Mouse (Mus musculus) G1E (cell line): Measurements from ENCODE around the gene Mapkapk2. TPM values are rescaled to one million over a fixed set of nuclear protein-coding genes. Genes with fewer than 3 reads are reported as not detected.

Experiments used
- ATAC-seq: 2 replicates; pipeline ENCODE4 v1.8.0; 2016; ENCODE audit warnings: mild to moderate bottlenecking; ENCODE audit not compliant: insufficient number of reproducible peaks, poor library complexity, low FRiP score, severe bottlenecking; ENCODE audit errors: extremely low read depth
- DNase-seq: peaks from one replicate; pipeline ENCODE4 v3.0.0; 2012; ENCODE audit warnings: low spot score
- H3K27me3 ChIP-seq: 2 replicates; pipeline ENCODE4 v1.6.1; 2012; ENCODE audit warnings: mild to moderate bottlenecking, low read length, inconsistent platforms; ENCODE audit not compliant: insufficient read depth
- H3K36me3 ChIP-seq: replicated peaks from 2 replicates; pipeline ENCODE3; 2012; ENCODE audit warnings: mild to moderate bottlenecking, inconsistent platforms
- H3K4me1 ChIP-seq: 2 replicates; pipeline ENCODE4 v1.6.1; 2012; ENCODE audit warnings: low read depth, low read length, inconsistent platforms, mixed read lengths; ENCODE audit not compliant: insufficient read depth
- H3K4me3 ChIP-seq: 2 replicates; pipeline ENCODE4 v1.5.1; 2012; ENCODE audit warnings: low read depth, mild to moderate bottlenecking, inconsistent platforms, low read length, moderate library complexity, mixed read lengths
- H3K9me3 ChIP-seq: replicated peaks from 2 replicates; pipeline ENCODE4 v1.6.1; 2012; ENCODE audit warnings: inconsistent platforms
- CTCF ChIP-seq: IDR thresholded peaks from 2 replicates; pipeline ENCODE4 v1.5.1; 2012; ENCODE audit warnings: low read depth, low read length, inconsistent platforms, mixed read lengths
- GATA1 ChIP-seq: IDR thresholded peaks from 2 replicates; pipeline ENCODE4 v1.6.1; 2012; ENCODE audit warnings: borderline replicate concordance, low read length, inconsistent platforms, mixed read lengths
- GATA2 ChIP-seq: IDR thresholded peaks from 2 replicates; pipeline ENCODE4 v1.6.1; 2012; ENCODE audit warnings: low read depth, low read length, inconsistent platforms, borderline replicate concordance
- POLR2AphosphoS5 ChIP-seq: IDR thresholded peaks from 2 replicates; pipeline ENCODE4 v1.6.1; 2012; ENCODE audit warnings: low read depth, low read length, inconsistent platforms; ENCODE audit not compliant: insufficient replicate concordance
- TAL1 ChIP-seq: conservative IDR thresholded peaks from 2 replicates; pipeline ENCODE4 v1.6.1; 2012; ENCODE audit warnings: low read depth, low read length, inconsistent platforms, mixed read lengths
- polyA plus RNA-seq: library from polyadenylated mRNA; stranded (reverse); fragments of >175 nt; gene quantifications from 2 replicates; pipeline ENCODE4 v1.2.3, GENCODE M21; 2012
- total RNA-seq, 2 experiments: library from RNA; stranded (forward) in 1 of 2; stranded (reverse) in 1 of 2; fragments of 200-1000 nt in 1 of 2; fragments of >200 nt in 1 of 2; fragmentation: Nextera tagmentation in 1 of 2; gene quantifications; 2 replicates each; pipeline ENCODE4 v1.2.3; 2014 to 2017

Mapkapk2 gene
- total and polyA plus RNA-seq, 3 experiments = 53.1 to 93.4 (median 64.3) TPM

DNA sequence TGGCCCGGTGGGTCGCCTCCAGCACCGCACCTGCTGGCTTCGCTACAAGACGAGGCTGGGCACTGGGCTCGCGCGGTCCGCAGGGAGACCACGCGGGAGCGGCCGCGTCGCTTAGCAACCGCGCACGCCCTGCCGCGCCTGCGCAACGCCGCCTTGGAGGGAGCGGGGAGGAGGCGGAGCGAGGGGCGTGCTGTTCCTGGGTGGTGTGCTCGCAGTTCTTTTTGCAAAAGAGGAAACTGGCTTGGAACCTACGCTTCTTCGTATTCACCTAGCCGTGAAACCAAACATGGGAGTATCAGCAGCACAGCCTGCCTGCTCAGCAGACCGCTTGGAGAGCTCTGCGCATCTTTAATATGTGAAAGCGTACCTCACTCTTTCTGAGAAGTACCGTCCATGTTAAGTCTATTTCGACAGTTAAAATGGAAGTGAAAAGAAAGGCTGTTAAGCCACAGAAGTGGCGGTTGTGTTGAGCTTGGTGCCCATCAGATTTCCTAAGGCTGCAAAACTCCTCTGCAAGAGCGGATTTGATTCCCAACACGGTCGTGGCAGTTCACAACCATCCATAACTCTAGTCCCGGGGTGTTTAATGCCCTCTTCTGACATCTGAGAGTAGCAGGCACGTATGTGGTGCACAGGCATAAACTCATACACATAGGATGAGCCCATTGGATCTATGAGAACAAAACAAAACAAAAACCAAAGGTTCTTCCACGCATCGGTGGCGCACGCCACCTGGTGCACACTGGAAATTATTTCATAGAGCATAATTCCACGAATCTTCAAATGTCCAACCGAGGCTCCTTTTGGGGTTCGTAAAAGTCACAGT, 40.8 kb upstream of the Mapkapk2 start, which contains the start of gene Dyrk3:
Gene Dyrk3 (minus strand): TSS at position 150 of the 826 bp plus-strand sequence.
- peaks cover 24% of the 10 kb centered on the region for H3K36me3 ChIP-seq
- no peak for TF ChIP-seq TAL1
- TF ChIP-seq GATA1 = no peak
- no peak for TF ChIP-seq GATA2
- TF ChIP-seq CTCF = no peak
- no peak for TF ChIP-seq POLR2AphosphoS5
- peak; percentile 95 for DNase-seq
- H3K4me1 ChIP-seq = peaks cover 78% of the 10 kb centered on the region
- H3K27me3 ChIP-seq = no peaks in the 10 kb centered on the region
- peak within 1 kb of the TSS; percentile 84 for H3K4me3 ChIP-seq
- no peaks in the 10 kb centered on the region for H3K9me3 ChIP-seq
- ATAC-seq = peak; percentile 64

DNA sequence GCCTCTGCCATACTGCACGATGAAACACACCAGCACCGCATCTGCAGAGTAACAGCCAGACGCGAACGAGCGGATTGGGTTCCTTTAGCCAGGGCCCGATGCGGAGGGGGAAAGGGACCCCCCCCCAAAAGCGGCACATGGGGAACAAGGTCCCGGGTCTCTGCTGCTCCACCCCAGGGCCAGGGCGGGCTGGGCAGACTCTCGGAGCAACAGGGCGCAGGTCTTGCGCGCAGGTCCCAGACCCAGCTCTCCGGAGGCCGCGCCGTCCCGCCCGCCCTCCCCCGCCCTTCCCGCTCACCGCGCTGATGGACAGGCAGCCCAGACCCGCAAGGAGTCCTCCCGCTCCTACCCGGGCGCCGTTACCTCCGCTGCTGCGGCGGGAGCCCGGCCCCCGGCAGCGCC, 40.1 kb upstream of the Mapkapk2 start:
- Histone ChIP-seq H3K9me3 (no peaks in the 10 kb centered on the region), H3K27me3 (no peaks in the 10 kb centered on the region), H3K36me3 (peaks cover 31% of the 10 kb centered on the region), H3K4me3 (peak overlapping the region; percentile 84), H3K4me1 (peaks cover 79% of the 10 kb centered on the region)
- DNase-seq (peak; percentile 59), ATAC-seq (no peak)
- no peak for TF ChIP-seq GATA2
- no peak for TF ChIP-seq CTCF
- TF ChIP-seq GATA1 = no peak
- no peak for TF ChIP-seq POLR2AphosphoS5
- TF ChIP-seq TAL1 = no peak

GRCm38 (mm10) chr1:131137111-131137510, 39.5 kb upstream of the Mapkapk2 start:
- H3K4me3 ChIP-seq = peak overlapping the region; percentile 84
- H3K36me3 ChIP-seq = peaks cover 37% of the 10 kb centered on the region
- no peaks in the 10 kb centered on the region for H3K27me3 ChIP-seq
- H3K4me1 ChIP-seq = peaks cover 81% of the 10 kb centered on the region
- DNase-seq (no peak), ATAC-seq (no peak)
- TF ChIP-seq POLR2AphosphoS5 (no peak), CTCF (no peak), TAL1 (no peak), GATA1 (no peak), GATA2 (no peak)
- H3K9me3 ChIP-seq = no peaks in the 10 kb centered on the region

DNA sequence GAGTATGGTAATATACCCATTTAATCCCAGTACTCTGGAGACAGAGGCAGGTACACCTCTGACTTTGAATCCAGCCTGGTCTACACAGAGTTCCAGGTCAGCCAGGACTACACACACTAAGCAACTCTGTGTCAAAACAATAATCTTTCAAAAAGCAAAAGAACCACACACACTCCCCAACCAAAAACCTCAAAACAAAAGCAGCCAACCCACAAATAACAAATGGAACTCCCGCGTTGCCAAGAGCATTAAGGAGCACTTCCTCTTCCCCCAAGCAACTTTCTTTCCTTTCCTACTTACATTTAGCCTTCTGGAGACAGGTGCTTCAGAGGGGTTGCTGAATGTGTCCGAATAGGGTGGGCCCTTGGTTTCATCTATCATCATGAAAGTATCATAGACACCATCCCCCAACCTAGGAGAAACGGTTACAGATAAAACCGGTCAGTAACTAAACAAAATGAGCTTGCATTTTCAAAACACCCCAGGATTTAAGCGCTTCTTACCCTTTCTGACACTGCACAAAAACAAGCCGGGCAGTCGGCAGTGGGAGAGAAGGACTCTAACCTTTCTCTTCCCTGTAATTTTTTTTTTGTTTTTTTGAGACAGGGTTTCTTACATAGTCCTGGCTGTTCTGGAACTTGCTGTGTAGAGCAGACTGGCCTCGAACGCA, 38.5 kb upstream of the Mapkapk2 start:
- DNase-seq = no peak
- peak overlapping the region; percentile 84 for H3K4me3 ChIP-seq
- H3K36me3 ChIP-seq = peaks cover 45% of the 10 kb centered on the region
- ATAC-seq = no peak
- TF ChIP-seq GATA2 = no peak
- TF ChIP-seq CTCF = no peak
- no peak for TF ChIP-seq TAL1
- TF ChIP-seq POLR2AphosphoS5 = no peak
- no peak for TF ChIP-seq GATA1
- no peaks in the 10 kb centered on the region for H3K9me3 ChIP-seq
- no peaks in the 10 kb centered on the region for H3K27me3 ChIP-seq
- peaks cover 75% of the 10 kb centered on the region for H3K4me1 ChIP-seq

DNA sequence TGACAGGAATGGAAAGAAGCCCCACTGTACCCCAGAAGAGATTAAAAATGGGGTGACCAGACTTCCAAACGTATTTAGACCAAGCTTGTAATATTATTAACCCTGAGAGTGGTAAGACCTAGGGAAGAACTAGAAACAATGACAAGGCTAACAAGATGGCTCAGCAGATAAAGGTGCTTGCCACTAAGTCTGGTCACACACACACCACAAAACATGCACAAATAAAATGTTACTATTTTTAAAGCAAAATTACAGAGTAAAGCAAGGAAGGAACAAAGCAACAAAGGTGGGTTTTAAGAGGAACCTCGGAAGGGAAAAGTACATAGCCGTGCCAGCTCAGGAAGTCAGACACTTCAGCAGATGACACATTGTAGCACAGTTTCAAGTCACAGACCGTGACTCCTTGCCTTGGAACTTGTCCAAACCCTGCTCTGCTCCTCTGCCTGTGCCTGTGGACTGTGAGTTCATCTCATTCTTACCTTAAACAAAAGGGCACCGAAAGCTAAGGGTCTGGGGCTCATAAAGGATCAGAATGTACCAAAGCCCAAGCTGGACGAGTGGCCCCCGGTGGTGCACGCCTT, 37.4 kb upstream of the Mapkapk2 start:
- H3K27me3 ChIP-seq = no peaks in the 10 kb centered on the region
- TF ChIP-seq TAL1 = 0 out of 2 replicates have a peak, but pooled peaks have one; percentile 29
- TF ChIP-seq GATA2 = no peak
- no peak for ATAC-seq
- peaks cover 70% of the 10 kb centered on the region for H3K4me1 ChIP-seq
- no peak for DNase-seq
- peaks cover 8% of the 10 kb centered on the region for H3K9me3 ChIP-seq
- peak overlapping the region; percentile 84 for H3K4me3 ChIP-seq
- peaks cover 55% of the 10 kb centered on the region for H3K36me3 ChIP-seq

- ATAC-seq = no peak
- no peak for TF ChIP-seq CTCF
- TF ChIP-seq GATA1 = no peak
- no peak for TF ChIP-seq GATA2
- no peak for TF ChIP-seq TAL1
- no peak for TF ChIP-seq POLR2AphosphoS5
- Histone ChIP-seq H3K9me3 (peaks cover 16% of the 10 kb centered on the region), H3K27me3 (no peaks in the 10 kb centered on the region; the same call in 1 of the 2 replicates), H3K4me1 (peaks cover 69% of the 10 kb centered on the region), H3K36me3 (peaks cover 63% of the 10 kb centered on the region), H3K4me3 (no peak overlapping the region; the same call in 1 of the 2 replicates)
- no peak for DNase-seq
These were observed 36.6 kb upstream of the Mapkapk2 start for GRCm38 (mm10) chr1:131134231-131134630.
